In genomic region chr10:80072623-80073489, GRCm38 (mm10) we compare ENCODE assay signal across 10 mouse cellular contexts. TPM values are rescaled to one million over a fixed set of nuclear protein-coding genes. Genes with fewer than 3 reads are reported as not detected.
DNase-seq lines count a peak whose midpoint lies in the region; ATAC-seq and TF ChIP-seq lines count a peak whose summit lies in the region.
"Had no signal": no experiment of that assay in that cellular context is flagged by ENCODE, and none has a peak within 500 bp of the region (broad histone marks: within the 10 kb centered on the region; RNA-seq: fewer than 3 reads in every experiment).

No protein-coding gene starts in this region.

- TF ChIP-seq CTCF in C2C12 (IDR thresholded peaks at IDR 0.05; ENCODE audit: control insufficient read depth, insufficient read depth, insufficient read length): no peak

- no peaks in the 10 kb centered on the region for H3K9me3 ChIP-seq in heart, embryonic 15.5 days (replicated peaks)
- H3K9me3 ChIP-seq in limb, embryonic 13.5 days: no peaks in the 10 kb centered on the region
- H3K9me3 ChIP-seq: embryonic facial prominence, embryonic 12.5 days had no signal

- no peak for ATAC-seq in heart, embryonic 15.5 days (replicated peaks; ENCODE audit: insufficient number of reproducible peaks, insufficient read depth, low FRiP score, low read depth)
- no peak for ATAC-seq in limb, embryonic 13.5 days (ENCODE audit: low FRiP score, low read depth)
- ATAC-seq: Patski had no signal

- H3K27me3 ChIP-seq in heart, embryonic 15.5 days: no peaks in the 10 kb centered on the region
- no peaks in the 10 kb centered on the region for H3K27me3 ChIP-seq in C2C12 (ENCODE audit: control insufficient read depth, insufficient read depth, insufficient read length)
- H3K27me3 ChIP-seq in limb, embryonic 13.5 days: no peaks in the 10 kb centered on the region
- H3K27me3 ChIP-seq: embryonic facial prominence, embryonic 12.5 days; Patski had no signal

- peak overlapping the region; percentile 6 for H3ac ChIP-seq in C2C12 (ENCODE audit: control insufficient read depth, insufficient read length, low read depth)

- peak overlapping the region; percentile 2; the same call in 1 of the 2 replicates for H3K9ac ChIP-seq in heart, embryonic 15.5 days
- 0 out of 2 replicates have a peak overlapping the region, but pooled peaks have one; percentile 20 for H3K9ac ChIP-seq in limb, embryonic 13.5 days

- WGBS in heart, embryonic 15.5 days: 83% methylated on average over 20 of the region's 20 CpGs
- WGBS in limb, embryonic 13.5 days: 81% methylated on average over 20 of the region's 20 CpGs

- peaks cover 31% of the 10 kb centered on the region for H3K79me2 ChIP-seq in C2C12 (ENCODE audit: control insufficient read depth, insufficient read depth)

- no peak for DNase-seq in heart, postnatal 4 days
- DNase-seq in adrenal gland, postnatal 14 days: peak; percentile 72
- no peak for DNase-seq in urinary bladder, adult 18-20 months (ENCODE audit: low spot score in 2 of 2)
- DNase-seq in gastrocnemius, postnatal 10 days: no peak
- DNase-seq: lung, postnatal 10 days had no signal

- H3K4me3 ChIP-seq in heart, embryonic 15.5 days: no peak overlapping the region
- H3K4me3 ChIP-seq in C2C12 (ENCODE audit: insufficient read depth, poor library complexity, severe bottlenecking): no peak overlapping the region
- no peak overlapping the region for H3K4me3 ChIP-seq in limb, embryonic 13.5 days
- H3K4me3 ChIP-seq: embryonic facial prominence, embryonic 12.5 days had no signal

- H3K36me3 ChIP-seq in heart, embryonic 15.5 days: no peaks in the 10 kb centered on the region
- H3K36me3 ChIP-seq in C2C12 (ENCODE audit: control insufficient read depth, insufficient read depth): peaks cover 29% of the 10 kb centered on the region
- H3K36me3 ChIP-seq in limb, embryonic 13.5 days: peaks cover 10% of the 10 kb centered on the region; the same call in 1 of the 2 replicates
- H3K36me3 ChIP-seq: embryonic facial prominence, embryonic 12.5 days had no signal

- no peak overlapping the region for H3K4me2 ChIP-seq in heart, embryonic 15.5 days
- H3K4me2 ChIP-seq in limb, embryonic 13.5 days (replicated peaks): no peak overlapping the region
- H3K4me2 ChIP-seq: embryonic facial prominence, embryonic 12.5 days had no signal

- no peak overlapping the region for H3K27ac ChIP-seq in heart, embryonic 15.5 days
- H3K27ac ChIP-seq in limb, embryonic 13.5 days: no peak overlapping the region
- H3K27ac ChIP-seq: embryonic facial prominence, embryonic 12.5 days had no signal

- peaks cover 49% of the 10 kb centered on the region for H3K4me1 ChIP-seq in heart, embryonic 15.5 days (replicated peaks)
- H3K4me1 ChIP-seq in limb, embryonic 13.5 days: peaks cover 32% of the 10 kb centered on the region

- H3K79me3 ChIP-seq in C2C12 (ENCODE audit: low read depth): peaks cover 7% of the 10 kb centered on the region

TF ChIP-seq in C2C12, 6 proteins besides CTCF, POLR2A, EP300 and RAD21:
- TF ChIP-seq FOSL1 (IDR thresholded peaks at IDR 0.05; ENCODE audit: insufficient read depth, low read length, poor library complexity, severe bottlenecking) (no peak), MAX (IDR thresholded peaks at IDR 0.05) (peak; percentile 63)

RNA-seq across cellular contexts. Expression of gene Gpx4, which starts 25.9 kb away (rescaled TPM):
- polyA plus RNA-seq in heart, embryonic 15.5 days (2015; fragmentation: Nextera tagmentation; extraction: Ambion mirVana): 628 and 658 TPM in 2 replicates
- 100 to 1,000 TPM; 450 to 489 TPM for total RNA-seq in heart, postnatal 4 days (2021)
- polyA plus RNA-seq in C2C12 (2012; fragmentation: generic; extraction: Trizol): 964 TPM
- total RNA-seq in adrenal gland, postnatal 14 days (2021): 1,329 and 1,354 TPM in 2 replicates
- 462 and 477 TPM in 2 replicates for polyA plus RNA-seq in limb, embryonic 13.5 days (2015; fragmentation: Nextera tagmentation; extraction: Ambion mirVana)
- total RNA-seq in gastrocnemius, postnatal 10 days (2021): 100 to 1,000 TPM; 380 to 398 TPM

RNA-seq across cellular contexts. Expression of gene Sbno2, which starts 32.5 kb away (rescaled TPM):
- 8.3 and 13.9 TPM in 2 replicates for polyA plus RNA-seq in heart, embryonic 15.5 days (2015; fragmentation: Nextera tagmentation; extraction: Ambion mirVana)
- 10 to 100 TPM; 19.0 to 19.4 TPM for total RNA-seq in heart, postnatal 4 days (2021)
- 29.4 TPM for polyA plus RNA-seq in C2C12 (2012; fragmentation: generic; extraction: Trizol)
- 52.8 and 52.9 TPM in 2 replicates for total RNA-seq in adrenal gland, postnatal 14 days (2021)
- 13.5 and 15.2 TPM in 2 replicates for polyA plus RNA-seq in limb, embryonic 13.5 days (2015; fragmentation: Nextera tagmentation; extraction: Ambion mirVana)
- total RNA-seq in gastrocnemius, postnatal 10 days (2021): 10 to 100 TPM in 1 of 2 experiments, 1 to 10 TPM in 1; 7.7 to 11.6 TPM

RNA-seq across cellular contexts. Expression of gene Polr2e, which starts 33.3 kb away (rescaled TPM):
- 115 and 136 TPM in 2 replicates for polyA plus RNA-seq in heart, embryonic 15.5 days (2015; fragmentation: Nextera tagmentation; extraction: Ambion mirVana)
- total RNA-seq in heart, postnatal 4 days (2021): 10 to 100 TPM; 66.6 to 70.7 TPM
- 269 TPM for polyA plus RNA-seq in C2C12 (2012; fragmentation: generic; extraction: Trizol)
- total RNA-seq in adrenal gland, postnatal 14 days (2021): 98.8 and 108 TPM in 2 replicates
- polyA plus RNA-seq in limb, embryonic 13.5 days (2015; fragmentation: Nextera tagmentation; extraction: Ambion mirVana): 244 and 254 TPM in 2 replicates
- 10 to 100 TPM; 62.1 to 62.7 TPM for total RNA-seq in gastrocnemius, postnatal 10 days (2021)

RNA-seq across cellular contexts. Expression of gene Stk11, which starts 42.7 kb away (rescaled TPM):
- polyA plus RNA-seq in heart, embryonic 15.5 days (2015; fragmentation: Nextera tagmentation; extraction: Ambion mirVana): 10.0 and 14.2 TPM in 2 replicates
- 10 to 100 TPM; 98.7 to 99.9 TPM for total RNA-seq in heart, postnatal 4 days (2021)
- polyA plus RNA-seq in C2C12 (2012; fragmentation: generic; extraction: Trizol): 106 TPM
- total RNA-seq in adrenal gland, postnatal 14 days (2021): 138 and 147 TPM in 2 replicates
- 17.1 and 17.4 TPM in 2 replicates for polyA plus RNA-seq in limb, embryonic 13.5 days (2015; fragmentation: Nextera tagmentation; extraction: Ambion mirVana)
- 100 to 1,000 TPM; 105 to 110 TPM for total RNA-seq in gastrocnemius, postnatal 10 days (2021)

RNA-seq across cellular contexts. Expression of gene Arhgap45, which starts 56.4 kb away (rescaled TPM):
- polyA plus RNA-seq in heart, embryonic 15.5 days (2015; fragmentation: Nextera tagmentation; extraction: Ambion mirVana): 4.7 and 14.4 TPM in 2 replicates
- total RNA-seq in heart, postnatal 4 days (2021): 1 to 10 TPM; 4.0 to 4.1 TPM
- 1.6 TPM for polyA plus RNA-seq in C2C12 (2012; fragmentation: generic; extraction: Trizol)
- total RNA-seq in adrenal gland, postnatal 14 days (2021): 6.3 and 27.9 TPM in 2 replicates
- polyA plus RNA-seq in limb, embryonic 13.5 days (2015; fragmentation: Nextera tagmentation; extraction: Ambion mirVana): 7.3 and 7.6 TPM in 2 replicates
- total RNA-seq in gastrocnemius, postnatal 10 days (2021): 1 to 10 TPM; 2.0 to 3.5 TPM
